Mouse (Mus musculus) ovary, adult 10 weeks (tissue): ENCODE data around the gene Map2k2. TPM values are rescaled to one million over a fixed set of nuclear protein-coding genes. Genes with fewer than 3 reads are reported as not detected.

Experiments
- polyA plus RNA-seq: library from polyadenylated mRNA; stranded (reverse); fragments of 350-450 nt; fragmentation: Illumina TruSeq; extraction: RNeasy Lipid Tissue Mini Kit (QIAGEN cat#74804); gene quantifications from one replicate; pipeline ENCODE4 v1.2.3, GENCODE M21; 2014

The Map2k2 gene
- 1.1 TPM for polyA plus RNA-seq

GRCm38 (mm10) chr10:81105565-81106112 is at the start of gene Map2k2:
Map2k2 (plus strand) TSS chr10:81105915.

GRCm38 (mm10) chr10:81059603-81060543 is 45.8 kb upstream of the Map2k2 start, which contains the start of gene Sgta:
Sgta (minus strand) TSS chr10:81060181.

DNA sequence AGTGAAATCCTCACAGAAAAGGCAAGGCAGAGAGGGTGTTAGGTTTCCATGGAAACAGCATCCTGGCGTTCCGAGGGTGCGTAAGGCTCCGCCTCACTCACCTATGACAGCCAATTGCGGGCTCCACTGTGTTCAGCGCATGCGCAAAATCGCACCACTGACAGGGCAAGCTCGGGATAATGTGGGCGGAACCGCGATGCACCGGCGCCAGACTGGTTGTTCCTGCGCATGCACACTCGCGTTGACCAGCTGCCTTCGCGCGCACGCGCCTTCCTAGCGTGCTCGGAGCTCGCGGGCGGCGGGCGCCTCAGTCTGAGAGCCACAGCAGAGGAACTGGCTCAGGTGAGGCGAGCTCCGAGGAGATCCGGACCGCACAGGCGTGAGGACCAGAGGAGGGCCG is 35.9 kb upstream of the Map2k2 start, which contains the start of gene Thop1:
Gene Thop1 (plus strand): TSS at position 200 of the 400 bp plus-strand sequence.

GRCm38 (mm10) chr10:81134966-81135681 is 29.4 kb downstream of the Map2k2 start, which contains the start of gene Zbtb7a:
Zbtb7a (plus strand) TSS chr10:81135220.

DNA sequence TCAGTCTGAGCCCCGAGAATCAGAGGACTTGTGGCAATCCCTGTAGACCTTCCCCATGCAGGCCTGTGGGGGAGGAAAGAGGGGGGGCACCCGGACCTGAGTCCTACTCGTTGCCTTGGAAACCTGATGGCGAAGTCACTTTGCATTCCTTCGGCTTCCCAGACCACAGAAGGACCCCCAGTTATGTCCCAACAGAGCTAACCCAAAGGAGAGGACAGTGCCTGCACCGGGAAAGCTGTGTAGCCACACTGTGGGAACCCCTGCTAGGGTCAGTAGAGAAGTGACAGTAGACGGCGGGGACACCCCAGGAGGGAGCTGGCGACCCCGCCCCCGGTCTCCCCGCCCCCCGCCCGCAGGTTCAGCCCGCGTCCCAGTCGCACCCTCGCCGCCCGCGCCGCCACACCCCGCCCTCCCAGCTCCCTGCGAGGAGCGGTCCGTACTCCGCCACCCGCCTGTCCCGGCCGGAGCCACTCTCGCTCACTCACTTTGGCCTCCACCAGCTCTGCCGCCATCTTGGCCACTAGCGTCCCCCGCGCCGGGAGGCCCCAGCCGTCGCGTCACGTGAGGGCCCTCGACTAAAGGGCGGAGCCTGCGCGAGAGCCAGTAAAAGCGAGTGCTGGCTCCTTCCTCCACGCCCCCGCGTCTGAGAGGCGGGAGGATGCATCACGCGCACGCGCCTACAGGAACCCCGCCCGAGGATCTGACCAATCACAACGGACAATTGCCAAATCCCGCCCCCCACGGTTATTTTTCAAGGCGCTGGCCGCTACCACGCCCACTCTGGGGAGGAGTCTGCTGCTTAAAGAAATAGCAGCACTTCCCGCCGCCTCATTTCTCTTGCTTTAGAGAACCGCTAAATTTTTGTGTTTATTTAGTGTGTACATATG is 61.7 kb downstream of the Map2k2 start, which contains the start of gene Pias4:
Gene Pias4 (minus strand): TSS at position 724 of the 887 bp plus-strand sequence.

GRCm38 (mm10) chr10:81176466-81177271 is 71.0 kb downstream of the Map2k2 start, which contains the start of gene Eef2:
Eef2 (plus strand) TSS chr10:81176631.

GRCm38 (mm10) chr10:81182336-81183333 is 76.9 kb downstream of the Map2k2 start, which contains the start of gene Dapk3:
Dapk3 (plus strand) TSS chr10:81183005.

Other genes starting within 250 kb of the Map2k2 start
- gene Tmprss9, start 234.1 kb upstream of the Map2k2 start, polyA plus RNA-seq: not detected
- not detected for gene Timm13, start 204.9 kb upstream of the Map2k2 start, polyA plus RNA-seq
- gene Lmnb2, start 187.7 kb upstream of the Map2k2 start, polyA plus RNA-seq: 0.51 TPM
- gene Gadd45b, start 175.8 kb upstream of the Map2k2 start, polyA plus RNA-seq: 8.4 TPM
- 6.8 TPM for gene Gng7, start 91.0 kb upstream of the Map2k2 start, polyA plus RNA-seq
- gene Diras1, start 80.3 kb upstream of the Map2k2 start, polyA plus RNA-seq: not detected
- gene Slc39a3, start 68.5 kb upstream of the Map2k2 start, polyA plus RNA-seq: 0.29 TPM
- 0.66 TPM for gene Sgta, start 45.7 kb upstream of the Map2k2 start, polyA plus RNA-seq
- not detected for gene Thop1, start 35.9 kb upstream of the Map2k2 start, polyA plus RNA-seq
- gene Creb3l3, start 7.0 kb upstream of the Map2k2 start, polyA plus RNA-seq: 0.77 TPM
- gene Zbtb7a, start 29.3 kb downstream of the Map2k2 start, polyA plus RNA-seq: 17.8 TPM
- gene Pias4, start 62.0 kb downstream of the Map2k2 start, polyA plus RNA-seq: 0.46 TPM
- gene Eef2, start 70.7 kb downstream of the Map2k2 start, polyA plus RNA-seq: 6.8 TPM
- not detected for gene Dapk3, start 77.1 kb downstream of the Map2k2 start, polyA plus RNA-seq
- gene 4930442H23Rik, start 77.9 kb downstream of the Map2k2 start, polyA plus RNA-seq: not detected
- gene Nmrk2, start 96.1 kb downstream of the Map2k2 start, polyA plus RNA-seq: not detected
- gene Atcay, start 124.9 kb downstream of the Map2k2 start, polyA plus RNA-seq: not detected
- gene Zfr2, start 127.2 kb downstream of the Map2k2 start, polyA plus RNA-seq: 0.66 TPM
- not detected for gene Matk, start 147.0 kb downstream of the Map2k2 start, polyA plus RNA-seq
- not detected for gene Mrpl54, start 161.0 kb downstream of the Map2k2 start, polyA plus RNA-seq
- not detected for gene Apba3, start 161.0 kb downstream of the Map2k2 start, polyA plus RNA-seq
- not detected for gene Tjp3, start 185.7 kb downstream of the Map2k2 start, polyA plus RNA-seq
- gene Pip5k1c, start 187.0 kb downstream of the Map2k2 start, polyA plus RNA-seq: 2.6 TPM
- 0.17 TPM for gene Cactin, start 215.2 kb downstream of the Map2k2 start, polyA plus RNA-seq
- gene Tbxa2r, start 222.8 kb downstream of the Map2k2 start, polyA plus RNA-seq: not detected
- gene Gipc3, start 237.4 kb downstream of the Map2k2 start, polyA plus RNA-seq: not detected
- 4.2 TPM for gene Hmg20b, start 244.6 kb downstream of the Map2k2 start, polyA plus RNA-seq